Mouse (Mus musculus) adrenal gland, postnatal 10 days (tissue): ENCODE data around the gene Ust. TPM values are rescaled to one million over a fixed set of nuclear protein-coding genes. Genes with fewer than 3 reads are reported as not detected.

Experiments used
- DNase-seq: peaks from one replicate; pipeline ENCODE4 v3.0.0; 2021; ENCODE audit warnings: mixed read lengths
- total RNA-seq, 2 experiments: library from RNA; stranded (reverse); gene quantifications; 2 replicates each; pipeline ENCODE4 v1.2.3; 2021

The Ust gene
- total RNA-seq, 2 experiments from 2014 or later: 5.3 to 6.2 TPM

DNA sequence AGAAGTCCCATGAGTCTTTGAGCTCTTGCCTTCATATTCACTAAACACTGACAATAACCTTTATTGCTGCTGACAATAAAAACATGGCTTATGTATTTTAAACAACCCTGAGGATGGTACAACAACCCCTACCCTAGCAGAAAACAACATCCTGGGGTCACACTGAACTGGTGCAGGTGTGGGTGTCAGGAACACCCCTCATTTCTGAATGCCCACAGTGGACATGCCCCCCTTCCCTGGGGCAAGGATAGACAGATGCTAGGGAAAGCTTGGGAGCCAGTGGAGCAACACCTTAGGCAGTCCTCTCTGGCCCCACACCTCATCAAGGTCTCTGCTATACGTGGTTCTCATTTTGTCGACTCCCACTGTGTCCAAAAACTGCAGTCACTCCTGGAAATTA is 343.9 kb downstream of the Ust start:
- DNase-seq: no peak

DNA sequence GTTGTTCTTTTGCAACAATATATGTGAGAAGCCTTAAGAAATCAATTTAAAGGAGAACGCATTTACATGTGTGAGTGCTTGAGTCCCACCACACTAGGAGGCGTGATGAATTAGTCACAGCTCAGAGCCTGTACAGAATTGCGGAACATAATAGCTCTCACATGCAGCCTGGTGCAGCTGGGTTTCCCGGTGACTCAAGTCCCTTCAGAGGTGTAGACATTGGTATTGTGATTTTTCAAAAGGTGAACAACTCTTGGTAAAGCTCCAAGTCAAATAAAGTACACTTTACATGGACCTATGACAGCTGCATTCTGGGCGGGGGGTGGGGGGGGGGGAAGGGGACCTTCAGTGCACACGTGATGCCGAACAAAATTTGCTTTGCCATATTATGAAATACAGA is 344.4 kb downstream of the Ust start:
- DNase-seq: no peak

DNA sequence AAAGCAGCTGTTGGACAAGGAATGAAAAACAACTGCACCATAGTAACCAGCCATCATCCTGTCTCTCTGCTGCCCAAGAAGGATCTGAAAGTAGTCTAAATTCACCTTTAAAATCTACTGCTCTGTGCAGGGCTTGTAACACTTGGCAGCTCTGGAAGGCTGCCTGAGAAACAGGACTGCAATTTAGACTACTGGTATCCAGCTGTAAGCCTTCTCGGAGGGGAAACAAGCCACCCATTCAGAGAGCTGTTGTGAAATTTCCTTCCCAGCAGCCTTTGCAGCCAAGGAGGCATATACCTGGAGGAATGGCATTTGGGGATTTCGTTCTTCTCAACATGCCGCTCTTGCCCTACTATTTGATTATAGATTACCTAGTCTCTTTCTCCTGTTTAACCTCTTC is 345.6 kb downstream of the Ust start:
- DNase-seq: no peak

DNA sequence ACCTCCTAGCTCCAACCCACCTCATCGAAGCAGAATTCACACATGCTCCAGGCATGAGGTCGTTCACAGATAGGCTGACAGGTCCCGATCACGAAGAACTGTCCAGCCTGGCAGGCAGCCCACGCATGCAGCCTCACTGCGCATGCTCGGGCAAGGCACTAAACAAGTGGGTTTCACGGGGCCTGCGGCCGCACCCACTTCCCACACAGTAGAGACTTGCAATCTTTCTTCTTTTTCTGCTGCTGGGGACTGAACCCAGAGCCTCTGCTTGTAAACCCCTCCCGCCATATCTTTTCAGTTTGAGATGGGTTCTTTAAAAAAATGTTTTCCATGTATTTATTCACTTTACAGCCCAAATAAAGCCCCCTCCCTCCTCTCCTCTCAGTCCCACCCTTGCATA is 347.1 kb downstream of the Ust start:
- no peak for DNase-seq
